Mouse (Mus musculus) frontal cortex, postnatal 25 days (tissue): ENCODE data around the gene Setd3.
"Not testable (repeated sequence)": the region's sequence is repeated elsewhere in the genome, so short reads cannot be mapped to it uniquely, and the experiment has no call there.

Experiments used
- DNase-seq, 2 experiments: peaks; one replicate each; pipeline ENCODE4 v3.0.0; 2022; ENCODE audit warnings: low spot score in 2 of 2

Gene Setd3

GRCm38 (mm10) chr12:108143624-108144498, 35.3 kb downstream of the Setd3 start:
- no peak for DNase-seq

GRCm38 (mm10) chr12:108135610-108136208, 43.4 kb downstream of the Setd3 start:
- DNase-seq = no peak

GRCm38 (mm10) chr12:108133181-108133580, 45.9 kb downstream of the Setd3 start:
- no peak for DNase-seq

GRCm38 (mm10) chr12:108132450-108133070, 46.6 kb downstream of the Setd3 start:
- DNase-seq = no peak

GRCm38 (mm10) chr12:108121288-108121687, 57.8 kb downstream of the Setd3 start:
- peak; percentile 43 to 61 for DNase-seq

- DNase-seq = no peak
Observed at GRCm38 (mm10) chr12:108120434-108120833, 58.7 kb downstream of the Setd3 start.

- no peak for DNase-seq
Observed at GRCm38 (mm10) chr12:108119930-108120329, 59.2 kb downstream of the Setd3 start.

- DNase-seq = no peak
Observed at GRCm38 (mm10) chr12:108118902-108119531, 60.1 kb downstream of the Setd3 start.

- no peak for DNase-seq
Observed at GRCm38 (mm10) chr12:108118503-108118901, 60.6 kb downstream of the Setd3 start.

- DNase-seq = no peak
Observed at GRCm38 (mm10) chr12:108111191-108111590, 67.9 kb downstream of the Setd3 start.

- DNase-seq = no peak
Observed at GRCm38 (mm10) chr12:108110674-108111073, 68.4 kb downstream of the Setd3 start.

- DNase-seq = no peak
Observed at GRCm38 (mm10) chr12:108109732-108110131, 69.4 kb downstream of the Setd3 start.

- DNase-seq = not testable (repeated sequence)
Observed at GRCm38 (mm10) chr12:108108591-108108990, 70.5 kb downstream of the Setd3 start.

- no peak for DNase-seq
Observed at GRCm38 (mm10) chr12:108103292-108103691, 75.8 kb downstream of the Setd3 start.

- no peak for DNase-seq
Observed at GRCm38 (mm10) chr12:108102119-108102518, 77.0 kb downstream of the Setd3 start.

GRCm38 (mm10) chr12:108100181-108100580, 78.9 kb downstream of the Setd3 start:
- no peak for DNase-seq

GRCm38 (mm10) chr12:108098201-108098980, 80.7 kb downstream of the Setd3 start:
- DNase-seq = no peak

- no peak for DNase-seq
Observed at GRCm38 (mm10) chr12:108097643-108098042, 81.5 kb downstream of the Setd3 start.

GRCm38 (mm10) chr12:108088253-108088652, 90.9 kb downstream of the Setd3 start:
- DNase-seq = no peak

- DNase-seq = no peak
Observed at GRCm38 (mm10) chr12:108087489-108087888, 91.6 kb downstream of the Setd3 start.

GRCm38 (mm10) chr12:108078122-108078752, 100.9 kb downstream of the Setd3 start:
- DNase-seq = no peak
